Mouse (Mus musculus): ENCODE results near the gene Olfr279.

- TF ChIP-seq POLR2A (IDR thresholded peaks at IDR 0.05; ENCODE audit: extremely low read depth, insufficient read depth, low read length) = no peak
- no peak for TF ChIP-seq CTCF (IDR thresholded peaks at IDR 0.05; ENCODE audit: extremely low read depth, insufficient read depth, low read length)
These were observed 43.7 kb downstream of the Olfr279 start for GRCm38 (mm10) chr15:98535921-98536320.

All from cortical plate, adult 2 months (tissue).